Mouse (Mus musculus) heart, embryonic 11.5 days (tissue): ENCODE measurements around the gene Rassf5. TPM values are rescaled to one million over a fixed set of nuclear protein-coding genes. Genes with fewer than 3 reads are reported as not detected.

Source experiments
- ATAC-seq: fragments of 200-750 bp; cut with Nextera tagmentation; replicated peaks from 2 replicates; pipeline ENCODE4 v1.8.0; 2017; ENCODE audit warnings: moderate library complexity; ENCODE audit not compliant: insufficient number of reproducible peaks, low FRiP score, low TSS enrichment
- H3K27ac ChIP-seq: fragments of 300-500 bp; sonication (generic); 2 replicates; pipeline ENCODE4 v1.5.1; 2014; ENCODE audit warnings: mild to moderate bottlenecking, low read depth, low read length
- H3K27me3 ChIP-seq: fragments of 300-500 bp; sonication (generic); 2 replicates; pipeline ENCODE4 v1.6.1; 2014; ENCODE audit warnings: mild to moderate bottlenecking, low read length, mixed read lengths; ENCODE audit not compliant: control insufficient read depth, insufficient read depth
- H3K36me3 ChIP-seq: fragments of 300-500 bp; sonication (generic); 2 replicates; pipeline ENCODE4 v1.6.1; 2014; ENCODE audit warnings: mild to moderate bottlenecking, low read length, moderate library complexity, mixed read lengths; ENCODE audit not compliant: control insufficient read depth, insufficient read depth
- H3K4me1 ChIP-seq: fragments of 300-500 bp; sonication (generic); 2 replicates; pipeline ENCODE4 v1.6.1; 2014; ENCODE audit warnings: low read length; ENCODE audit not compliant: control insufficient read depth, insufficient read depth
- H3K4me2 ChIP-seq: fragments of 300-500 bp; sonication (generic); 2 replicates; pipeline ENCODE4 v1.6.1; 2014; ENCODE audit warnings: mild to moderate bottlenecking, moderate library complexity
- H3K4me3 ChIP-seq: fragments of 300-500 bp; sonication (generic); 2 replicates; pipeline ENCODE4 v1.5.1; 2014; ENCODE audit warnings: low read depth, low read length
- H3K9ac ChIP-seq: fragments of 300-500 bp; sonication (generic); 2 replicates; pipeline ENCODE4 v1.6.1; 2014; ENCODE audit warnings: mild to moderate bottlenecking, low read depth, low read length, moderate library complexity
- H3K9me3 ChIP-seq: fragments of 300-500 bp; sonication (generic); replicated peaks from 2 replicates; pipeline ENCODE4 v1.6.1; 2016; ENCODE audit warnings: low read length; ENCODE audit not compliant: control insufficient read depth
- WGBS: fragments of 180-500 bp; shearing (Covaris S2); extraction: QIAGEN DNeasy Blood & Tissue Kit; methylation state at CpG from one replicate; pipeline ENCODE4 v1.1.7; 2014; ENCODE audit not compliant: insufficient replicate concordance; 5-methylcytosine and 5-hydroxymethylcytosine counted together
- polyA plus RNA-seq: library from polyadenylated mRNA; unstranded; fragments of >200 nt; fragmentation: Nextera tagmentation; extraction: Ambion mirVana; gene quantifications from 2 replicates; pipeline ENCODE4 v1.2.1, GENCODE M21; 2014

Rassf5 gene
- polyA plus RNA-seq, 1 experiment from 2014 or later = 38.1 TPM

- Histone ChIP-seq H3K27ac (no peak overlapping the region), H3K9ac (no peak overlapping the region), H3K27me3 (no peaks in the 10 kb centered on the region), H3K4me2 (no peak overlapping the region), H3K4me1 (peaks cover 25% of the 10 kb centered on the region), H3K9me3 (no peaks in the 10 kb centered on the region), H3K36me3 (no peaks in the 10 kb centered on the region), H3K4me3 (no peak overlapping the region)
- WGBS = 85% methylated on average over 1 of the region's 1 CpGs
- no peak for ATAC-seq
These were observed 39.1 kb upstream of the Rassf5 start for GRCm38 (mm10) chr1:131284167-131284566.

GRCm38 (mm10) chr1:131281731-131282130, 36.7 kb upstream of the Rassf5 start:
- Histone ChIP-seq H3K4me3 (no peak overlapping the region), H3K4me1 (peaks cover 26% of the 10 kb centered on the region), H3K4me2 (no peak overlapping the region), H3K27ac (no peak overlapping the region), H3K27me3 (no peaks in the 10 kb centered on the region), H3K36me3 (no peaks in the 10 kb centered on the region), H3K9ac (no peak overlapping the region), H3K9me3 (no peaks in the 10 kb centered on the region)
- WGBS = 60% methylated on average over 4 of the region's 4 CpGs
- no peak for ATAC-seq

- 39% methylated on average over 3 of the region's 3 CpGs for WGBS
- ATAC-seq = no peak
- H3K4me2 ChIP-seq = no peak overlapping the region
- H3K9me3 ChIP-seq = no peaks in the 10 kb centered on the region
- H3K27ac ChIP-seq = no peak overlapping the region
- H3K36me3 ChIP-seq = no peaks in the 10 kb centered on the region
- H3K9ac ChIP-seq = no peak overlapping the region
- no peaks in the 10 kb centered on the region for H3K27me3 ChIP-seq
- H3K4me3 ChIP-seq = no peak overlapping the region
- H3K4me1 ChIP-seq = peaks cover 24% of the 10 kb centered on the region
These were observed 35.2 kb upstream of the Rassf5 start for GRCm38 (mm10) chr1:131280280-131280679.

- H3K27me3 ChIP-seq = no peaks in the 10 kb centered on the region
- no peaks in the 10 kb centered on the region for H3K36me3 ChIP-seq
- no peaks in the 10 kb centered on the region for H3K9me3 ChIP-seq
- peaks cover 27% of the 10 kb centered on the region for H3K4me1 ChIP-seq
- peak within 1 kb of the TSS; percentile 18 for H3K4me3 ChIP-seq
- H3K27ac ChIP-seq = no peak within 1 kb of the TSS; the same call in 1 of the 2 replicates
- H3K9ac ChIP-seq = peak within 1 kb of the TSS; percentile 4; the same call in 1 of the 2 replicates
- WGBS = 15% methylated on average over 4 of the region's 4 CpGs
- ATAC-seq = 0 out of 2 replicates have a peak, but pooled peaks have one; percentile 11
- peak within 1 kb of the TSS; percentile 49 for H3K4me2 ChIP-seq
These were observed 34.4 kb upstream of the Rassf5 start, which contains the start of gene Ikbke for GRCm38 (mm10) chr1:131279456-131279776. Ikbke (minus strand) TSS chr1:131279606.

- Histone ChIP-seq H3K27ac (no peak overlapping the region; the same call in 1 of the 2 replicates), H3K4me2 (peak overlapping the region; percentile 49), H3K4me1 (peaks cover 27% of the 10 kb centered on the region), H3K9me3 (no peaks in the 10 kb centered on the region), H3K4me3 (peak overlapping the region; percentile 18), H3K36me3 (no peaks in the 10 kb centered on the region), H3K27me3 (no peaks in the 10 kb centered on the region), H3K9ac (peak overlapping the region; percentile 4; the same call in 1 of the 2 replicates)
- 0 out of 2 replicates have a peak, but pooled peaks have one; percentile 20 for ATAC-seq
- WGBS = 37% methylated on average over 8 of the region's 8 CpGs
These were observed 33.8 kb upstream of the Rassf5 start for GRCm38 (mm10) chr1:131278606-131279455.

- Histone ChIP-seq H3K4me1 (peaks cover 21% of the 10 kb centered on the region), H3K27ac (no peak overlapping the region), H3K4me3 (no peak overlapping the region), H3K36me3 (no peaks in the 10 kb centered on the region), H3K4me2 (no peak overlapping the region), H3K9me3 (no peaks in the 10 kb centered on the region), H3K27me3 (no peaks in the 10 kb centered on the region; the same call in 1 of the 2 replicates), H3K9ac (no peak overlapping the region)
- no peak for ATAC-seq
These were observed 31.8 kb upstream of the Rassf5 start for GRCm38 (mm10) chr1:131276831-131277230.

GRCm38 (mm10) chr1:131275577-131275976, 30.5 kb upstream of the Rassf5 start:
- no peaks in the 10 kb centered on the region for H3K36me3 ChIP-seq
- H3K27ac ChIP-seq = no peak overlapping the region
- H3K9ac ChIP-seq = no peak overlapping the region
- ATAC-seq = no peak
- H3K9me3 ChIP-seq = no peaks in the 10 kb centered on the region
- no peak overlapping the region for H3K4me2 ChIP-seq
- no peaks in the 10 kb centered on the region; the same call in none of the 2 replicates for H3K27me3 ChIP-seq
- 60% methylated on average over 14 of the region's 14 CpGs for WGBS
- H3K4me3 ChIP-seq = no peak overlapping the region
- H3K4me1 ChIP-seq = peaks cover 21% of the 10 kb centered on the region

GRCm38 (mm10) chr1:131274725-131275539, 29.9 kb upstream of the Rassf5 start:
- whole genome bisulfite sequencing = 26% methylated on average over 22 of the region's 22 CpGs
- peaks cover 18% of the 10 kb centered on the region for H3K4me1 ChIP-seq
- no peaks in the 10 kb centered on the region; the same call in none of the 2 replicates for H3K27me3 ChIP-seq
- H3K9ac ChIP-seq = no peak overlapping the region
- no peaks in the 10 kb centered on the region for H3K36me3 ChIP-seq
- no peak for ATAC-seq
- no peaks in the 10 kb centered on the region for H3K9me3 ChIP-seq
- H3K27ac ChIP-seq = no peak overlapping the region
- peak overlapping the region; percentile 44 for H3K4me2 ChIP-seq
- no peak overlapping the region for H3K4me3 ChIP-seq
